ENCODE assay signal across 14 mouse cellular contexts in genomic region chr19:46313591-46313990, GRCm38 (mm10). TPM values are rescaled to one million over a fixed set of nuclear protein-coding genes. Genes with fewer than 3 reads are reported as not detected.
DNase-seq lines count a peak whose midpoint lies in the region; ATAC-seq lines count a peak whose summit lies in the region.
"Had no signal": no experiment of that assay in that cellular context is flagged by ENCODE, and none has a peak within 500 bp of the region (broad histone marks: within the 10 kb centered on the region; RNA-seq: fewer than 3 reads in every experiment).

No protein-coding gene starts in this region.

- H3K9ac ChIP-seq in liver, embryonic 13.5 days: peak overlapping the region; percentile 77
- H3K9ac ChIP-seq: forebrain, postnatal 0 days; hindbrain, embryonic 15.5 days; limb, embryonic 12.5 days; neural tube, embryonic 12.5 days had no signal

- no peaks in the 10 kb centered on the region for H3K9me3 ChIP-seq in liver, embryonic 13.5 days (replicated peaks)
- H3K9me3 ChIP-seq: hindbrain, embryonic 15.5 days; limb, embryonic 12.5 days; neural tube, embryonic 12.5 days had no signal

- H3K27me3 ChIP-seq in liver, embryonic 13.5 days: peaks cover 65% of the 10 kb centered on the region

- H3K4me1 ChIP-seq in liver, embryonic 13.5 days (replicated peaks): peaks cover 82% of the 10 kb centered on the region

- peak overlapping the region; percentile 56 for H3K4me3 ChIP-seq in liver, embryonic 13.5 days (replicated peaks)
- H3K4me3 ChIP-seq: hindbrain, embryonic 15.5 days; left cerebral cortex, adult 2 months; limb, embryonic 12.5 days; neural tube, embryonic 12.5 days had no signal

- H3K36me3 ChIP-seq in liver, embryonic 13.5 days: peaks cover 33% of the 10 kb centered on the region

- no peak for ATAC-seq in liver, embryonic 13.5 days (ENCODE audit: low read depth)
- ATAC-seq: forebrain, postnatal 0 days; intestine, embryonic 16.5 days had no signal

- DNase-seq in heart, adult 11 months: peak; percentile 81
- no peak for DNase-seq in heart, adult 9 months (ENCODE audit: low spot score in 2 of 2)
- DNase-seq in testis, postnatal 10 days (ENCODE audit: low spot score): peak; percentile 41
- no peak for DNase-seq in testis, postnatal 14 days (ENCODE audit: low spot score)
- no peak for DNase-seq in liver, embryonic 13.5 days
- no peak for DNase-seq in layer of hippocampus, postnatal 25 days (ENCODE audit: extremely low spot score in 1 of 2, low spot score in 1 of 2)
- no peak for DNase-seq in urinary bladder, postnatal 14 days (ENCODE audit: low spot score)
- DNase-seq: forebrain, postnatal 0 days; heart, postnatal 14 days had no signal

- H3K4me2 ChIP-seq in liver, embryonic 13.5 days: peak overlapping the region; percentile 93
- H3K4me2 ChIP-seq: hindbrain, embryonic 15.5 days; limb, embryonic 12.5 days; neural tube, embryonic 12.5 days had no signal

- WGBS in liver, embryonic 13.5 days (ENCODE audit: insufficient replicate concordance): 69% methylated on average over 6 of the region's 6 CpGs

- H3K27ac ChIP-seq in liver, embryonic 13.5 days: peak overlapping the region; percentile 98
- H3K27ac ChIP-seq: hindbrain, embryonic 15.5 days; left cerebral cortex, adult 2 months; limb, embryonic 12.5 days; neural tube, embryonic 12.5 days had no signal

RNA-seq across cellular contexts. Expression of gene Nfkb2, which starts 9.5 kb away (rescaled TPM):
- 3.9 and 4.3 TPM in 2 replicates for polyA plus RNA-seq in liver, embryonic 13.5 days (2015; fragmentation: Nextera tagmentation; extraction: Ambion mirVana)
- total RNA-seq in layer of hippocampus, postnatal 25 days (2021): 1 to 10 TPM; 1.8 to 2.8 TPM

RNA-seq across cellular contexts. Expression of gene Psd, which starts 13.4 kb away (rescaled TPM):
- 5.8 and 7.1 TPM in 2 replicates for polyA plus RNA-seq in liver, embryonic 13.5 days (2015; fragmentation: Nextera tagmentation; extraction: Ambion mirVana)
- 100 to 1,000 TPM; 765 to 790 TPM for total RNA-seq in layer of hippocampus, postnatal 25 days (2021)

RNA-seq across cellular contexts. Expression of gene Fbxl15, which starts 14.4 kb away (rescaled TPM):
- 11.2 and 12.1 TPM in 2 replicates for polyA plus RNA-seq in liver, embryonic 13.5 days (2015; fragmentation: Nextera tagmentation; extraction: Ambion mirVana)
- total RNA-seq in layer of hippocampus, postnatal 25 days (2021): 10 to 100 TPM; 29.0 to 32.8 TPM

RNA-seq across cellular contexts. Expression of gene Cuedc2, which starts 24.9 kb away (rescaled TPM):
- 85.6 and 86.7 TPM in 2 replicates for polyA plus RNA-seq in liver, embryonic 13.5 days (2015; fragmentation: Nextera tagmentation; extraction: Ambion mirVana)
- total RNA-seq in layer of hippocampus, postnatal 25 days (2021): 100 to 1,000 TPM; 164 to 189 TPM

RNA-seq across cellular contexts. Expression of gene Mfsd13a, which starts 27.3 kb away (rescaled TPM):
- 10.6 and 12.3 TPM in 2 replicates for polyA plus RNA-seq in liver, embryonic 13.5 days (2015; fragmentation: Nextera tagmentation; extraction: Ambion mirVana)
- total RNA-seq in layer of hippocampus, postnatal 25 days (2021): 10 to 100 TPM; 29.9 to 31.4 TPM

Comparison
In these comparisons a context has a peak if more than half of its experiments do, and no peak if none do; other contexts are left out.
1. DNase-seq: peak in heart, adult 11 months (single experiment) and testis, postnatal 10 days (single experiment); none in heart, adult 9 months (0 of 2), testis, postnatal 14 days (single experiment), liver, embryonic 13.5 days (single experiment), layer of hippocampus, postnatal 25 days (0 of 2) and urinary bladder, postnatal 14 days (single experiment).